In the genomic region with DNA sequence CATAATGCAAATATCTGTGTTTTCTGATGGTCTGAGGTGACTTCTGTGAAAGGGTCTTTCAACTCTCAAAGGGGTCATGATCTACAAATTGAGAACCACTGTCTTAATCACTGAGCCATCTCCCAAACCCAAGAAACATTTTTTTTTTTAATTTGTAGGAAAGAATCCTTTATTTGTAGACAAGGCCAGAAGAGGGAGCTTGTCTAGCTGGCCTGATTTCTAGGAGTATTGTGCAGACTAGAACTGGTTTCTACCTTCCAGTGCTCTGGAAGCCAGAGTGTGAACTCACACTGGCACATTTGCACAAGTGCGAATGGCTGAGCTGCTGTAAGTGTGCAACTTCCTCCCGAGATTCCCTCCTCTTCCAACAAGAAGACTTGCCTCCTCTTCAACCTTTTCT, we compare ENCODE assay signal across 14 mouse cellular contexts.
"Had no signal": no experiment of that assay in that cellular context is flagged by ENCODE, and none has a peak within 500 bp of the region (broad histone marks: within the 10 kb centered on the region; RNA-seq: fewer than 3 reads in every experiment).

No protein-coding gene starts in this region.

- H3K4me3 ChIP-seq: limb, embryonic 13.5 days; midbrain, embryonic 10.5 days; neural tube, embryonic 13.5 days; stomach, embryonic 15.5 days had no signal

- DNase-seq: kidney, adult 11 months; kidney, adult 9 months; kidney, postnatal 10 days; layer of hippocampus, postnatal 36 days; left cerebral cortex, postnatal 4 days; lung, postnatal 4 days; midbrain, embryonic 14.5 days; retina, postnatal 1 day; right cerebral cortex, postnatal 4 days; thymus, postnatal 36 days had no signal

- H3K36me3 ChIP-seq: limb, embryonic 13.5 days; midbrain, embryonic 10.5 days; neural tube, embryonic 13.5 days; stomach, embryonic 15.5 days had no signal

- H3K4me1 ChIP-seq: stomach, embryonic 15.5 days had no signal

- H3K27ac ChIP-seq: limb, embryonic 13.5 days; midbrain, embryonic 10.5 days; neural tube, embryonic 13.5 days; stomach, embryonic 15.5 days had no signal

- H3K27me3 ChIP-seq: limb, embryonic 13.5 days; neural tube, embryonic 13.5 days; stomach, embryonic 15.5 days had no signal

- H3K9ac ChIP-seq: limb, embryonic 13.5 days; neural tube, embryonic 13.5 days; stomach, embryonic 15.5 days had no signal

- H3K4me2 ChIP-seq: limb, embryonic 13.5 days; neural tube, embryonic 13.5 days; stomach, embryonic 15.5 days had no signal

- H3K9me3 ChIP-seq: limb, embryonic 13.5 days; neural tube, embryonic 13.5 days; stomach, embryonic 15.5 days had no signal
